Mouse (Mus musculus) spleen, postnatal 36 days (tissue): ENCODE measurements around the gene Atp5f1.

ENCODE experiments used
- DNase-seq, 2 experiments: peaks; one replicate each; pipeline ENCODE4 v3.0.0; 2022; ENCODE audit warnings: low spot score in 2 of 2, mixed read lengths in 1 of 2

The Atp5f1 gene

GRCm38 (mm10) chr3:105900266-105900665 lies 59.6 kb downstream of the Atp5f1 start:
- DNase-seq = peak in 1 of 2 experiments; percentile 25

- DNase-seq = peak; percentile 81
These were observed 60.3 kb downstream of the Atp5f1 start for GRCm38 (mm10) chr3:105899394-105900147.

- DNase-seq = no peak
These were observed 61.0 kb downstream of the Atp5f1 start for GRCm38 (mm10) chr3:105898861-105899260.

GRCm38 (mm10) chr3:105898325-105898724 lies 61.6 kb downstream of the Atp5f1 start:
- peak; percentile 29 to 51 for DNase-seq

- no peak for DNase-seq
These were observed 63.1 kb downstream of the Atp5f1 start for GRCm38 (mm10) chr3:105896811-105897210.

GRCm38 (mm10) chr3:105894601-105895592 lies 65.0 kb downstream of the Atp5f1 start:
- DNase-seq = peak; percentile 86 to 91

GRCm38 (mm10) chr3:105893941-105894391 lies 65.9 kb downstream of the Atp5f1 start:
- peak in 1 of 2 experiments; percentile 40 for DNase-seq
